25 mouse cellular contexts compared by ENCODE assay signal in the genomic region with DNA sequence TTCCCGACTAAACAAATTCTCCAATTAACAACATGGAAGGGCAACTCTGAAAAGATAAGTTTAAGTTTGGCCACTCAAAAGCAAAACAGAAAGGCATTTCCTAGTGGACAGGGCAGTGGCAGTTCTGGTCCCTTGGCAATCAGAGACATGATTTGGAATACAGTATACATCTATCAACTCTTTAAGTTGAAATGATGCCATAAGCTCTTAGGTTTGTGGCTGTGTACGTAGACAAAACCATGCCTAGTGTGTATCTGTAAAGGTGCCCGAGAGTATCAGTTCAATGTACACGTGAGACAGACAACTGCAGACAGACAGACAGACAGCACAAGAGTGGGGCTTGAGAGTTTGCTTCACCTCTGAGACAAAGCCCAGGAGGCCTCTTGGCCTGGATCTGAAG. TPM values are rescaled to one million over a fixed set of nuclear protein-coding genes. Genes with fewer than 3 reads are reported as not detected.
DNase-seq lines count a peak whose midpoint lies in the region; ATAC-seq and TF ChIP-seq lines count a peak whose summit lies in the region.
"Had no signal": no experiment of that assay in that cellular context is flagged by ENCODE, and none has a peak within 500 bp of the region (broad histone marks: within the 10 kb centered on the region; RNA-seq: fewer than 3 reads in every experiment).

No protein-coding gene starts in this region.

- in situ Hi-C loops in CH12.LX (cut with MboI; ENCODE audit: low pct_ligation_motif_present, low pct_unique_long_range_greater_than_20kb, low sequenced_read_pairs), result loop anchor here (25.0 kb wide), 1 partner anchor 241 kb away; no protein-coding TSS in a partner anchor

- H3K36me3 ChIP-seq in heart, embryonic 13.5 days, result no peaks in the 10 kb centered on the region
- H3K36me3 ChIP-seq in megakaryocyte, embryonic 14.5 days (replicated peaks; ENCODE audit: low read length), result no peaks in the 10 kb centered on the region
- H3K36me3 ChIP-seq in CH12.LX (replicated peaks in 1 of 2; ENCODE audit: control insufficient read depth in 1 of 2, insufficient read depth in 1 of 2, low read length in 1 of 2), result peaks cover 0 to 5% of the 10 kb centered on the region in 2 experiments
- H3K36me3 ChIP-seq: embryonic facial prominence, embryonic 12.5 days; embryonic facial prominence, embryonic 15.5 days; heart, embryonic 12.5 days; hindbrain, embryonic 10.5 days; hindbrain, embryonic 13.5 days; intestine, embryonic 15.5 days had no signal

- no peak for TF ChIP-seq EP300 in CH12.LX (IDR thresholded peaks at IDR 0.05; ENCODE audit: low read length)

- no peak for DNase-seq in heart, postnatal 4 days
- no peak for DNase-seq in CH12.LX (ENCODE audit: extremely low read depth)
- no peak for DNase-seq in spleen, postnatal 14 days (ENCODE audit: low spot score in 2 of 2)
- DNase-seq: adrenal gland, adult 8-10 months; adrenal gland, postnatal 25 days; cerebellum, adult 11-12 months; cerebellum, adult 8-10 months; cerebellum, postnatal 10 days; forebrain, postnatal 0 days; gastrocnemius, adult 2 months; gastrocnemius, postnatal 14 days; heart, adult 18-20 months had no signal

- H3K9ac ChIP-seq in heart, embryonic 13.5 days, result peak overlapping the region; percentile 59; the same call in 1 of the 2 replicates
- H3K9ac ChIP-seq in CH12.LX (ENCODE audit: insufficient read depth, low read depth), result peak overlapping the region; percentile 47; the same call in 1 of the 2 replicates
- H3K9ac ChIP-seq: embryonic facial prominence, embryonic 12.5 days; embryonic facial prominence, embryonic 15.5 days; forebrain, postnatal 0 days; heart, embryonic 12.5 days; hindbrain, embryonic 13.5 days; intestine, embryonic 15.5 days had no signal

- no peak for TF ChIP-seq POLR2A in CH12.LX (IDR thresholded peaks at IDR 0.05; ENCODE audit: low read depth, low read length)

- no peak for TF ChIP-seq CTCF in CH12.LX (conservative IDR thresholded peaks at IDR 0.05 in 1 of 2, IDR thresholded peaks at IDR 0.05 in 1 of 2; ENCODE audit: low read depth in 2 of 2, low read length in 2 of 2)

- dilution Hi-C loops in CH12.LX (cut with MboI; ENCODE audit: extremely low pct_ligation_motif_present, extremely low pct_unique_long_range_greater_than_20kb, low sequenced_read_pairs), result no loop called here

- no peak for TF ChIP-seq RAD21 in CH12.LX (IDR thresholded peaks at IDR 0.05; ENCODE audit: low read depth, low read length)

- peaks cover 26% of the 10 kb centered on the region for H3K4me1 ChIP-seq in heart, embryonic 13.5 days
- peaks cover 41% of the 10 kb centered on the region for H3K4me1 ChIP-seq in megakaryocyte, embryonic 14.5 days
- peaks cover 0 to 25% of the 10 kb centered on the region in 2 experiments; a peak in 2 of 4 replicates for H3K4me1 ChIP-seq in CH12.LX (ENCODE audit: control insufficient read depth in 1 of 2, insufficient read depth in 2 of 2)
- H3K4me1 ChIP-seq: intestine, embryonic 15.5 days had no signal

- WGBS in heart, embryonic 13.5 days, result 66% methylated on average over 4 of the region's 4 CpGs

- H3K27me3 ChIP-seq in heart, embryonic 13.5 days (replicated peaks), result no peaks in the 10 kb centered on the region
- no peaks in the 10 kb centered on the region for H3K27me3 ChIP-seq in megakaryocyte, embryonic 14.5 days (replicated peaks)
- no peaks in the 10 kb centered on the region for H3K27me3 ChIP-seq in CH12.LX (replicated peaks)
- H3K27me3 ChIP-seq: embryonic facial prominence, embryonic 12.5 days; embryonic facial prominence, embryonic 15.5 days; heart, embryonic 12.5 days; intestine, embryonic 15.5 days had no signal

- peaks cover 12% of the 10 kb centered on the region for H3K79me2 ChIP-seq in CH12.LX (replicated peaks; ENCODE audit: control insufficient read depth, extremely low read depth, insufficient read depth, poor library complexity, severe bottlenecking)

- H3K4me2 ChIP-seq in heart, embryonic 13.5 days, result 0 out of 2 replicates have a peak overlapping the region, but pooled peaks have one; percentile 1
- H3K4me2 ChIP-seq in CH12.LX (ENCODE audit: insufficient read depth, low read depth, poor library complexity, severe bottlenecking), result peak overlapping the region; percentile 95
- H3K4me2 ChIP-seq: embryonic facial prominence, embryonic 12.5 days; embryonic facial prominence, embryonic 15.5 days; heart, embryonic 12.5 days; hindbrain, embryonic 13.5 days; intestine, embryonic 15.5 days had no signal

- no peak for ATAC-seq in heart, embryonic 13.5 days (ENCODE audit: extremely low read depth, insufficient number of reproducible peaks, low FRiP score, low TSS enrichment)
- ATAC-seq in megakaryocyte, adult 5-6 weeks (ENCODE audit: poor library complexity, severe bottlenecking), result no peak
- ATAC-seq: activated CD4-positive, CD25-positive, alpha-beta regulatory T cell, adult 4 months; CD4-positive, CD25-positive, alpha-beta regulatory T cell, adult 4 months; forebrain, embryonic 14.5 days; forebrain, postnatal 0 days; hindbrain, embryonic 16.5 days; intestine, embryonic 15.5 days had no signal

- no peaks in the 10 kb centered on the region for H3K9me3 ChIP-seq in heart, embryonic 13.5 days
- no peaks in the 10 kb centered on the region for H3K9me3 ChIP-seq in megakaryocyte, embryonic 14.5 days
- no peaks in the 10 kb centered on the region for H3K9me3 ChIP-seq in CH12.LX (replicated peaks; ENCODE audit: low read length)
- H3K9me3 ChIP-seq: embryonic facial prominence, embryonic 12.5 days; embryonic facial prominence, embryonic 15.5 days; heart, embryonic 12.5 days; hindbrain, embryonic 10.5 days; hindbrain, embryonic 13.5 days; intestine, embryonic 15.5 days had no signal

- peak overlapping the region; percentile 30; the same call in 1 of the 2 replicates for H3K27ac ChIP-seq in heart, embryonic 13.5 days (replicated peaks)
- H3K27ac ChIP-seq in CH12.LX (ENCODE audit: insufficient read depth, low read depth), result peak overlapping the region; percentile 2; the same call in 1 of the 2 replicates
- H3K27ac ChIP-seq: embryonic facial prominence, embryonic 12.5 days; embryonic facial prominence, embryonic 15.5 days; gastrocnemius, adult 2 months; hindbrain, embryonic 10.5 days; hindbrain, embryonic 13.5 days; intestine, embryonic 15.5 days had no signal

- no peak overlapping the region for H3K4me3 ChIP-seq in heart, embryonic 13.5 days
- peak overlapping the region; percentile 38 for H3K4me3 ChIP-seq in megakaryocyte, embryonic 14.5 days (replicated peaks)
- no peak overlapping the region for H3K4me3 ChIP-seq in CH12.LX (replicated peaks in 1 of 3; ENCODE audit: low read depth in 2 of 3, low read length in 2 of 3, poor library complexity in 1 of 3)
- H3K4me3 ChIP-seq: embryonic facial prominence, embryonic 12.5 days; embryonic facial prominence, embryonic 15.5 days; gastrocnemius, adult 2 months; heart, embryonic 12.5 days; hindbrain, embryonic 10.5 days; hindbrain, embryonic 13.5 days; intestine, embryonic 15.5 days had no signal

TF ChIP-seq in CH12.LX, 34 proteins besides CTCF, POLR2A, EP300 and RAD21:
- TF ChIP-seq PAX5 (IDR thresholded peaks at IDR 0.05; ENCODE audit: low read length), result no peak
- peak; percentile 57; the same call in 1 of the 2 replicates for TF ChIP-seq MXI1 (IDR thresholded peaks at IDR 0.05; ENCODE audit: low read depth, low read length)
- peak; percentile 52 for TF ChIP-seq BHLHE40 (IDR thresholded peaks at IDR 0.05; ENCODE audit: low read depth, low read length)
- peak; percentile 74; the same call in 1 of the 2 replicates for TF ChIP-seq POLR2AphosphoS2 (IDR thresholded peaks at IDR 0.05; ENCODE audit: low read depth, low read length)
- no peak for TF ChIP-seq SMC3 (IDR thresholded peaks at IDR 0.05; ENCODE audit: low read depth, low read length)
- 0 out of 2 replicates have a peak, but pooled peaks have one; percentile 39 for TF ChIP-seq SIN3A (IDR thresholded peaks at IDR 0.05; ENCODE audit: low read length)
- TF ChIP-seq MEF2A (IDR thresholded peaks at IDR 0.05; ENCODE audit: borderline replicate concordance, low read depth, low read length), result no peak
- TF ChIP-seq MAX (IDR thresholded peaks at IDR 0.05; ENCODE audit: low read length), result 0 out of 2 replicates have a peak, but pooled peaks have one; percentile 16
- no peak for TF ChIP-seq IRF4 (IDR thresholded peaks at IDR 0.05; ENCODE audit: low read depth, low read length)
- no peak for TF ChIP-seq NELFE (IDR thresholded peaks at IDR 0.05; ENCODE audit: low read depth, low read length)
- TF ChIP-seq ELF1 (IDR thresholded peaks at IDR 0.05; ENCODE audit: low read depth, low read length), result no peak
- TF ChIP-seq JUN (IDR thresholded peaks at IDR 0.05; ENCODE audit: insufficient read depth, low read depth, low read length), result no peak
- TF ChIP-seq ZC3H11A (IDR thresholded peaks at IDR 0.05; ENCODE audit: low read depth, low read length), result no peak
TF ChIP-seq in CH12.LX: peak in this region for 5.

RNA-seq across cellular contexts. Expression of a gene that starts 2.7 kb away (rescaled TPM):
- polyA plus RNA-seq in heart, embryonic 13.5 days (2015; fragmentation: Nextera tagmentation; extraction: Ambion mirVana), result 2.3 and 2.6 TPM in 2 replicates
- 1 to 10 TPM; 1.9 TPM for total RNA-seq in heart, postnatal 4 days (2021)
- 0.66 and 0.82 TPM in 2 replicates for polyA plus RNA-seq in megakaryocyte, embryonic 14.5 days (2012; ENCODE audit: insufficient read depth, low replicate concordance)
- 1.9 and 6.6 TPM in 2 replicates for total RNA-seq in megakaryocyte, adult 5-6 weeks (2015)
- 1.7 and 1.8 TPM in 2 replicates for total RNA-seq in megakaryocyte, adult 5-6 weeks (2017)
- total RNA-seq in CH12.LX (2012; rRNA removed) (1.2 and 1.8 TPM in 2 replicates), CH12.LX (2014; rRNA removed) (0.74 and 0.82 TPM in 2 replicates)
- polyA plus RNA-seq in CH12.LX (2012; ENCODE audit: insufficient read length, low read depth), result 1.2 and 2.3 TPM in 2 replicates
